Mouse (Mus musculus) liver, embryonic 12.5 days (tissue): ENCODE data around the gene Gxylt2. TPM values are rescaled to one million over a fixed set of nuclear protein-coding genes. Genes with fewer than 3 reads are reported as not detected.

Experiments
- ATAC-seq: fragments of 200-750 bp; cut with Nextera tagmentation; 2 replicates; pipeline ENCODE4 v1.8.0; 2017; ENCODE audit warnings: moderate number of reproducible peaks, mild to moderate bottlenecking, moderate library complexity
- H3K27ac ChIP-seq: fragments of 300-500 bp; sonication (generic); 2 replicates; pipeline ENCODE4 v1.5.1; 2016; ENCODE audit warnings: mild to moderate bottlenecking
- H3K27me3 ChIP-seq: fragments of 300-500 bp; sonication (generic); replicated peaks from 2 replicates; pipeline ENCODE4 v1.6.1; 2016; ENCODE audit warnings: mild to moderate bottlenecking, moderate library complexity
- H3K36me3 ChIP-seq: fragments of 300-500 bp; sonication (generic); 2 replicates; pipeline ENCODE4 v1.6.1; 2016; ENCODE audit warnings: mild to moderate bottlenecking, moderate library complexity
- H3K4me1 ChIP-seq: fragments of 300-500 bp; sonication (generic); 2 replicates; pipeline ENCODE4 v1.6.1; 2016
- H3K4me2 ChIP-seq: fragments of 300-500 bp; sonication (generic); 2 replicates; pipeline ENCODE4 v1.6.1; 2016; ENCODE audit warnings: mild to moderate bottlenecking, moderate library complexity
- H3K4me3 ChIP-seq: fragments of 300-500 bp; sonication (generic); 2 replicates; pipeline ENCODE4 v1.5.1; 2016; ENCODE audit warnings: mild to moderate bottlenecking, moderate library complexity
- H3K9ac ChIP-seq: fragments of 300-500 bp; sonication (generic); 2 replicates; pipeline ENCODE4 v1.6.1; 2016; ENCODE audit warnings: mild to moderate bottlenecking, moderate library complexity
- H3K9me3 ChIP-seq: fragments of 300-500 bp; sonication (generic); replicated peaks from 2 replicates; pipeline ENCODE4 v1.6.1; 2016; ENCODE audit warnings: mild to moderate bottlenecking, moderate library complexity
- WGBS: fragments of 180-500 bp; shearing (Covaris S2); methylation state at CpG from one replicate; pipeline ENCODE4 v1.1.7; 2016; ENCODE audit not compliant: insufficient replicate concordance; 5-methylcytosine and 5-hydroxymethylcytosine counted together
- polyA plus RNA-seq: library from polyadenylated mRNA; unstranded; fragments of >200 nt; fragmentation: Nextera tagmentation; extraction: Ambion mirVana; gene quantifications from 2 replicates; pipeline ENCODE4 v1.2.1, GENCODE M21; 2016

The Gxylt2 gene
- polyA plus RNA-seq, 1 experiment from 2014 or later: 0.37 TPM

DNA sequence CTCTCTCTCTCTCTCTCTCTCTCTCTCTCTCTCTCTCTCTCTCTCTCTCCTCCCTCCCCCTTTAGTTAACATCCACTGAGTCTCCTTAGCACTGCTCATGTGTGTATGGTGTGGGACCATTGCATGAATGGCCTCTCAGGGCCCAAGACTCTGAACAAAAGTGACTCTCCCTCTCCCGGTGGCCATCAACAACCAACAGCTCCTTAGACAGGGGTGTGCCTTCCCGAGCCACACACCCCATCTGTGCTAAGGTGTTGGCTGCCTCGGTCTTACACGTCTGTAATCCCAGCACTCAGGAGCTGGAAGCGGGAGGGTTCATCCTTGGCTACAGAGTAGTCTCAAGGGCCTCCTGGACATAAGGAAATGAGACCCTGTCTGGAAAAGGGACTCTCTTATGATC is 4.5 kb upstream of the Gxylt2 start:
- H3K4me3 ChIP-seq: no peak overlapping the region
- H3K9me3 ChIP-seq: no peaks in the 10 kb centered on the region
- H3K36me3 ChIP-seq: no peaks in the 10 kb centered on the region
- H3K27me3 ChIP-seq: peaks cover 29% of the 10 kb centered on the region
- WGBS: 70% methylated on average over 5 of the region's 5 CpGs
- no peaks in the 10 kb centered on the region for H3K4me1 ChIP-seq
- no peak overlapping the region for H3K4me2 ChIP-seq
- no peak overlapping the region for H3K27ac ChIP-seq
- H3K9ac ChIP-seq: no peak overlapping the region
- ATAC-seq: no peak

DNA sequence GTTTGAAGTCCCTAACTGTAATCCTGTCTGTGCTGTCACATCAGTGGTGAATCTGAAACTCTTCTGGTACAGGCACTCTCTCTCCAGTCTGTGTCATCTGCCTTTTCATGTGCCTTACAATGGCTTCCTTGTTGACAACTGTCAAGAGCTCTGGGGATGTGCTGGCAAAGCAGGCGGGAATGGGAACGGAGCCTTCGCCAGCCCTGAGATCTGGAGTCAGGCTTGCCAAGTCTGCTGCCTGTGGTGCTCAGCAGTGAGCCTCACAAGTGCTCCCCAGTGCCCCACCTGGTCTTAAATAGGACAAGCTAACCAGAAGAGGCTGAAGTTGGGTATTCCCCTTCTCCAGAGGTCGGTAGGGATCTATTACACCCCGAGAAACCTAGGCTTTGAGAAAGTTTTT is 3.8 kb upstream of the Gxylt2 start:
- Histone ChIP-seq H3K36me3 (no peaks in the 10 kb centered on the region), H3K27ac (no peak overlapping the region), H3K9ac (no peak overlapping the region), H3K4me1 (no peaks in the 10 kb centered on the region; the same call in 1 of the 2 replicates), H3K4me2 (no peak overlapping the region), H3K9me3 (no peaks in the 10 kb centered on the region), H3K27me3 (peaks cover 37% of the 10 kb centered on the region), H3K4me3 (no peak overlapping the region)
- no peak for ATAC-seq
- 63% methylated on average over 5 of the region's 5 CpGs for WGBS

DNA sequence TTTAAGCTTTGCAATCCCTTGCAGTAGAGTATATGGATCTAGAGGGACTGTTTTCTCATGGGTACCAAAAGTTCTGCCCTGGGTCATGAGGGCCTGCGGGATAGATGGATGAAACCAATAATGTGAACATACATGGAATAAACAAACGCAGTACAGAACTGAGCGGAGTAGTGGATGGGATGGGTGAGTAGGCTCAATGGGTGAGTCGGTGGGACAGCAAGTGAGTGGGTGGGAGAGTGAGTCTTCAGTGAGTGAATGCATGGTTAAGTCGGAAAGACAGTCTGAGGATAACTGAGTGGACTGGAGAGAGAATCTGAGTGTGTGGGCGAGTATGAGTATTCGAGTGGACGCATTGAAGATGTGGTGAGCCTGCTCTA is 349 bp upstream of the Gxylt2 start:
- Histone ChIP-seq H3K9me3 (no peaks in the 10 kb centered on the region), H3K4me3 (peak overlapping the region; percentile 51), H3K9ac (no peak overlapping the region), H3K27ac (no peak overlapping the region), H3K36me3 (no peaks in the 10 kb centered on the region), H3K4me2 (peak overlapping the region; percentile 69), H3K4me1 (no peaks in the 10 kb centered on the region; the same call in 1 of the 2 replicates), H3K27me3 (peaks cover 55% of the 10 kb centered on the region)
- WGBS: 39% methylated on average over 8 of the region's 8 CpGs
- no peak for ATAC-seq

DNA sequence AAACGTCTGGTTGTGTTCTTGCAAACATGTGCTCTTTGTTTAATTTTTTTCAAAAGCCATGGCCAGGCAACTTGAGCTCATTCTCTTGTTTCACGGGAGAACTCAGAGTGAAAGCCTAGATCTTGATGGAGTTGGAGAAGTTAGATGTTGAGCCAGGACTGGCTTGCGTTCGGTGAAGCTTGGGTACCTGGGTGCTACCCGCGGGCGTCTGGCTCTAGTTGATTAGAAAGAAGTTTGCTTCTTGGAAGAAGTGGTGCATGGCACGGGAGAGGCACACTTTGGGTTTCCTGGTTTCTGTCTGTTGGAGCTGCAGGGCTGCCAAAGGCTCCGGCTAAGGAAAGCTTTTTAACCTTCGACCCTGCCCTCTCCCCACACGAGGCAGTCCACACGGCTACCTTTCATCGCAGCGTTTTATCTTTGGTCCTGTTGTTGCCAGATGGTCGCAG is 855 bp downstream of the Gxylt2 start:
- 2% methylated on average over 15 of the region's 15 CpGs for WGBS
- H3K36me3 ChIP-seq: no peaks in the 10 kb centered on the region
- peak overlapping the region; percentile 51; the same call in 1 of the 2 replicates for H3K4me3 ChIP-seq
- no peaks in the 10 kb centered on the region for H3K9me3 ChIP-seq
- H3K4me2 ChIP-seq: peak overlapping the region; percentile 69
- no peak overlapping the region for H3K9ac ChIP-seq
- peaks cover 55% of the 10 kb centered on the region for H3K27me3 ChIP-seq
- ATAC-seq: no peak
- no peaks in the 10 kb centered on the region; the same call in 1 of the 2 replicates for H3K4me1 ChIP-seq
- H3K27ac ChIP-seq: no peak overlapping the region

DNA sequence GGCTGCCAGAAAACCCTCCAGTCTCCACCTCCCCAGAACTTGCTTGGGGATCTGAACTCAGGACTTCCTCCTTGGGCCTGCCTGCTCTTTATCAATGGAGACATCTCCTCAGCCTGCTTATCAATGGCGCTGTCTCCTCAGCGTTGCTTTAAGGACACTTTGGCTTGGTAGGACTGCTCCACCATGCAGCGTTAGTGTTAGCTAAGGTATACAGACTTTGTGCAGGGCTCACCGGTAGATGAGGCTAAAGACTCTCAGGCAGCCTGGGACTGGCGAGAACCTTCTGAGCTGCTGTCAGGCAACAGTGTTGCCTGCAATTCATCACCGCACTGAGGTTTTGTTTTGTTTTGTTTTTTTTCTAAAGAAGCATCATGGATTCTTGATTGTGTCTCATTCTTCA is 2.3 kb downstream of the Gxylt2 start:
- Histone ChIP-seq H3K27me3 (peaks cover 55% of the 10 kb centered on the region), H3K4me1 (no peaks in the 10 kb centered on the region; the same call in 1 of the 2 replicates), H3K4me3 (no peak overlapping the region), H3K9ac (no peak overlapping the region), H3K4me2 (no peak overlapping the region), H3K27ac (no peak overlapping the region), H3K36me3 (no peaks in the 10 kb centered on the region), H3K9me3 (no peaks in the 10 kb centered on the region)
- no peak for ATAC-seq
- WGBS: 39% methylated on average over 6 of the region's 6 CpGs

DNA sequence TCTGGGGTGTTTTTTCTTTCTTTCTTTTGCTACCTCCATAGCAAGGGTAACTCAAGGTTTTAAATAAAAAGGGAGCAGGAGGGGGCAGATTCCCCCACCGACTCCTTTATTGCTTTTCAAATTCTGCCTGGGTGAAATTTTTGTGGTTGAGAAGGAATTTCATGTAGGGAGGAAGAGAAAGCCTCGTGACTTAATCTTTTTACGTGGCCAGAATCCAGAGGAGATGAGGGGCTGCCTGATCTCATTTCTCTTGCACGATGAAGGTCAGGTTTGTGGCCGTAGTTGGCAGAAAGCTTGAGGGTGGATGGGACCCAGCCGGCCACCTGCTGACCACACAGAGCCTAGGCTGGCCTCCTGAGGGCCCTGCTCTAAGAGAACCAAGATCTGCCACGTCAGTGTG is 3.0 kb downstream of the Gxylt2 start:
- 25% methylated on average over 7 of the region's 7 CpGs for WGBS
- Histone ChIP-seq H3K9ac (no peak overlapping the region), H3K36me3 (no peaks in the 10 kb centered on the region), H3K27ac (no peak overlapping the region), H3K27me3 (peaks cover 50% of the 10 kb centered on the region), H3K9me3 (no peaks in the 10 kb centered on the region), H3K4me3 (no peak overlapping the region), H3K4me1 (no peaks in the 10 kb centered on the region; the same call in 1 of the 2 replicates), H3K4me2 (no peak overlapping the region)
- no peak for ATAC-seq

DNA sequence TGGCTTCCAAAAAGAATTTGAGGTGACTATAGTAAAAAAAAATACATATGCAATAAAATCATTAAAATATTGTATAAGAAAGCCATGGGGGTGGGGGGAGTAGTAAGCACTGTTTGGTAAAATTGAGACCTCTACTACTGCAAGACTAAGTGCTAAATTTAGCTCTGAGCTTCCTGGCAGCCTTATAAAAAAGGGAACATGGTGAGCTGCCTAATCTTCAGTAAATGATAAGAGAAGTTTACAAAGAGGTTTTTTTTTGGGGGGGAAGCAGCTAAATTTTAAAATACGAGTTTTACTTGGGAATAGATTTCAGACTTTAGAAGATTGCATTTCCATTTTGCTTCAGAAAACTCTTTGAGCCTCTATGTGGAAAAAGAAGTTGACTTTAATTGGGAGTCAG is 3.7 kb downstream of the Gxylt2 start:
- 16% methylated on average over 1 of the region's 1 CpGs for WGBS
- Histone ChIP-seq H3K4me3 (no peak overlapping the region), H3K4me1 (no peaks in the 10 kb centered on the region; the same call in 1 of the 2 replicates), H3K9ac (no peak overlapping the region), H3K9me3 (no peaks in the 10 kb centered on the region), H3K4me2 (no peak overlapping the region), H3K36me3 (no peaks in the 10 kb centered on the region), H3K27me3 (peaks cover 43% of the 10 kb centered on the region), H3K27ac (no peak overlapping the region)
- ATAC-seq: no peak

DNA sequence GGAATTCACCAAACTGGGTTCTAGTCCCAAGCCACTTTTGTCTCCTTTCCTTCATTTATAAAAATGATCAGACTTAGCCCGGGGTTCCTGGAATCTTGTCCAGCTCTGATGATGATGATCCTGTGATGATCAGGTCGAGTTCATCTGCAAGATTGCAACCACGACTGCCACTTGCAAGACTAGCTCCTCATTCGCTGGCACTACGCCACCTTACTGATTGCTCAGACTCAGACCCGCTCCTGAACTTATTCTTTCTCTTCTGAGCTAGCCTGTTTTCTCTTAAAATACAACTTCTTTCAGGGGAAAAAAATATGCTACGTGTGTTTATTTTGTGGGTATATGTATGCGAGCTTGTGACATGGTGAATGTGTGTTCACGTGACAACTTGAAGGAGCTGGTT is 4.5 kb downstream of the Gxylt2 start:
- no peak for ATAC-seq
- no peak overlapping the region for H3K4me3 ChIP-seq
- no peak overlapping the region for H3K9ac ChIP-seq
- H3K27ac ChIP-seq: no peak overlapping the region
- H3K4me1 ChIP-seq: no peaks in the 10 kb centered on the region; the same call in 1 of the 2 replicates
- 70% methylated on average over 9 of the region's 9 CpGs for WGBS
- no peak overlapping the region for H3K4me2 ChIP-seq
- no peaks in the 10 kb centered on the region for H3K9me3 ChIP-seq
- no peaks in the 10 kb centered on the region for H3K36me3 ChIP-seq
- H3K27me3 ChIP-seq: peaks cover 36% of the 10 kb centered on the region

DNA sequence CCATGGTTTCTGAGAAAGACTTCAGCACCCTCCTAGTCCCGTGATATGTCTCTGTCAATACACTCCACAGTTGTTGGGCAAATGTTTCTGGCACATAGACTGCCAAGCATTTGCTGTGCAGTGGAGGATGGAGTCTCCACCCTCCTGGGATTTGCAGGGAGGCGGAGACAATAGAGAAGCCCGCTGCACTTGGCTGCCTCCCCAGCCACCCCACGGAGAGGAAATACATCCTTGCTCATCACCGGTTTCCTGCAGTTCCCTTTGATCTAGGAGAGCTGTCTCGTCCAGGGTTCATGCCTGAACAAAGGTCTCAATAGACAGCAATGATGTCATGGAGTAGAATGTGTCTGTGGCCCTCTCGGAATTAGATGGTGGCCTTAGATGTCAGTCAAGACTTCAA is 4.9 kb downstream of the Gxylt2 start:
- H3K4me3 ChIP-seq: no peak overlapping the region
- ATAC-seq: no peak
- WGBS: 21% methylated on average over 7 of the region's 7 CpGs
- no peaks in the 10 kb centered on the region for H3K36me3 ChIP-seq
- peaks cover 31% of the 10 kb centered on the region for H3K27me3 ChIP-seq
- no peaks in the 10 kb centered on the region for H3K9me3 ChIP-seq
- no peak overlapping the region for H3K27ac ChIP-seq
- no peak overlapping the region for H3K4me2 ChIP-seq
- H3K4me1 ChIP-seq: no peaks in the 10 kb centered on the region; the same call in 1 of the 2 replicates
- H3K9ac ChIP-seq: no peak overlapping the region

DNA sequence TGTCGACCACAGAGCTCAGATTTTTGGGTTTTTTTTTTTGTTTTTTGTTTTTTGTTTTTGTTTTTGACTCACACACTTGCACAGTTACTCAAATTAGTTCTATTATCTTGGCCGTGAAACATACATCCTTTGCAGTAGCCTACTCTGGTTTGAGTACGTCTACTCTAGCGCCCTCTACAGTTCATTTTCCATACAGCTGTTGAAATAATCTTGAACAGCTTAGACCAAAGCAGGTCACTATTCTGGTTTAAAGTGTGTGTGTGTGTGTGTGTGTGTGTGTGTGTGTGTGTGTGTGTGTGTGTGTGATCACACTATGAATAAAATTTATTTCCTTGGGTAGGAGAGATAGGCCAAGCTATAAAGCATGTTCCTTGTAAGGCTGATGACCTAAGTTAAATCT is 5.6 kb downstream of the Gxylt2 start:
- H3K9me3 ChIP-seq: no peaks in the 10 kb centered on the region
- WGBS: 20% methylated on average over 4 of the region's 4 CpGs
- no peaks in the 10 kb centered on the region for H3K36me3 ChIP-seq
- no peak overlapping the region for H3K27ac ChIP-seq
- ATAC-seq: no peak
- H3K4me2 ChIP-seq: no peak overlapping the region
- no peak overlapping the region for H3K4me3 ChIP-seq
- peaks cover 24% of the 10 kb centered on the region for H3K27me3 ChIP-seq
- H3K9ac ChIP-seq: no peak overlapping the region
- no peaks in the 10 kb centered on the region; the same call in 1 of the 2 replicates for H3K4me1 ChIP-seq

DNA sequence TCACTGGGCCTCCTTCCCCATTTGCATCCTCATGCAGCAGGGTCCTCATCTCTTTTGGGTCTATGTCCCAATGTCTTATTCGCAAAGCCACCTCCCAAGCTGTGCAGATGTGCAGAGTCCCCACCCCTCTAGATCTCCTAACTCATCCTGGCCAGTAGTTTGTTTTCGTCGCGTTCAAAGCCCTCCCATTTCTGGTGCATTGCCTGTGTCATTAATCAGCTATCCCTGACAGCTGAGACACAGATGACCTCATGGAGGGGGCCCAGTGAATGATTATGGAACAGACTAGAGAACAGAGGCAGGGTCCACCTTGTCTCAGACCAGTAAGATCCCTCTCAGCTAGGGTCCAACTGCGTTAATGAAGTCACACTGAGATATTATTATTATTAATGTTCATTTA is 6.3 kb downstream of the Gxylt2 start:
- H3K9ac ChIP-seq: no peak overlapping the region
- H3K4me2 ChIP-seq: no peak overlapping the region
- ATAC-seq: no peak
- no peak overlapping the region for H3K27ac ChIP-seq
- H3K9me3 ChIP-seq: no peaks in the 10 kb centered on the region
- H3K27me3 ChIP-seq: peaks cover 17% of the 10 kb centered on the region
- H3K36me3 ChIP-seq: no peaks in the 10 kb centered on the region
- no peak overlapping the region for H3K4me3 ChIP-seq
- WGBS: 68% methylated on average over 5 of the region's 5 CpGs
- H3K4me1 ChIP-seq: no peaks in the 10 kb centered on the region

DNA sequence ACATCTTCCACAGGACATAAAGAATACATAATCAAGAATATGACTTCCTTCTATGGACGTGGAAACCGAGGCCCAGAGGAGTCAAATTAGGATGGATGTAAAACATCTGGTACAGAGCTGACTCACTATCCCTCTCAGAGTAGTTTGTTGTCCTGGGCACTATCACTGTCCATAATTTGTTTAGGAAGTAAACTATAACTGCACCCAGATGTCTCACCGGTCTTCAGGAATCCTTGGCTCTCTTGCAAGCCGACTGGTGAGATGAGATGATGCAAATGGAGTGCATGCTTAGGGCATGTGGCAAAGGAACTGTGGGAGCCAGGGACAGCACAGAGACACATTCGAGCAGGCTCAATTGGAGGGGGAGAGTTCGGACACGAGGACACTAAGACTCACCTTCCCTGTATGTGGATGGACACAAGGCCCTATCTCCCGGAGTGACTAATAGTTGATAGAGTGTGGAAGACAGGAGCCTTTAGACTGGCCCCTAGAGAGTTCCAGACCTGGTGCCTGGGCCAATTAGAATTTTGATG is 10.8 kb downstream of the Gxylt2 start:
- Histone ChIP-seq H3K27me3 (0 out of 2 replicates have a peak, but pooled peaks cover 4% of the 10 kb centered on the region), H3K9ac (no peak overlapping the region), H3K36me3 (no peaks in the 10 kb centered on the region), H3K4me1 (no peaks in the 10 kb centered on the region), H3K27ac (no peak overlapping the region), H3K4me3 (no peak overlapping the region), H3K4me2 (no peak overlapping the region), H3K9me3 (no peaks in the 10 kb centered on the region)
- WGBS: 66% methylated on average over 8 of the region's 8 CpGs
- no peak for ATAC-seq

DNA sequence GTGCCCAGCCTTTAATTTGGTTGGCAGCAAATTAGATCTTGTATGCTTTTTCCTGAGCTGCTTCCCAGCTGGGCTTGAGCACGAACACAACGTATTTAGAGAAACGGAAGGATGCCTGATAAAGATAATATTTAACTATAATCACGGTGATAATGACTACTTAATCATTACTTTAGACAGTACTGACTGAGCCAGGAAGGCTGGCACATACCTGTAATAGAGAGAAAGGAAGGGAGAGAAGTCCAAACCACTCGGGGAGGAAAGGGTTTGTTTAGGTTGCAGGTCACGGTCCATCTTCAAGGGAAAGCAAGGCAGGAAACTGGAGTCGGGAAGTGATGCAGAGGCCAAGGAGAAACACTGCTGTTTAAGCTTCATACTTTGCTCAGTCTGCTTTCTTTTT is 11.6 kb downstream of the Gxylt2 start:
- H3K4me1 ChIP-seq: no peaks in the 10 kb centered on the region
- H3K9ac ChIP-seq: no peak overlapping the region
- no peaks in the 10 kb centered on the region for H3K36me3 ChIP-seq
- no peak overlapping the region for H3K4me3 ChIP-seq
- ATAC-seq: no peak
- no peak overlapping the region for H3K27ac ChIP-seq
- H3K4me2 ChIP-seq: no peak overlapping the region
- H3K9me3 ChIP-seq: no peaks in the 10 kb centered on the region
- H3K27me3 ChIP-seq: 0 out of 2 replicates have a peak, but pooled peaks cover 4% of the 10 kb centered on the region
- WGBS: 60% methylated on average over 7 of the region's 7 CpGs
